Mouse (Mus musculus) ovary, postnatal 14 days (tissue): ENCODE measurements at regions not wholly inside any gene's neighbourhood (a gene's known extent, or its start where the extent isn't known, plus 50 kb on each side); places are given as distances from the start of the nearest gene placed in this dataset.

Source experiments
- DNase-seq: peaks from one replicate; pipeline ENCODE4 v3.0.0; 2022; ENCODE audit warnings: low spot score

DNA sequence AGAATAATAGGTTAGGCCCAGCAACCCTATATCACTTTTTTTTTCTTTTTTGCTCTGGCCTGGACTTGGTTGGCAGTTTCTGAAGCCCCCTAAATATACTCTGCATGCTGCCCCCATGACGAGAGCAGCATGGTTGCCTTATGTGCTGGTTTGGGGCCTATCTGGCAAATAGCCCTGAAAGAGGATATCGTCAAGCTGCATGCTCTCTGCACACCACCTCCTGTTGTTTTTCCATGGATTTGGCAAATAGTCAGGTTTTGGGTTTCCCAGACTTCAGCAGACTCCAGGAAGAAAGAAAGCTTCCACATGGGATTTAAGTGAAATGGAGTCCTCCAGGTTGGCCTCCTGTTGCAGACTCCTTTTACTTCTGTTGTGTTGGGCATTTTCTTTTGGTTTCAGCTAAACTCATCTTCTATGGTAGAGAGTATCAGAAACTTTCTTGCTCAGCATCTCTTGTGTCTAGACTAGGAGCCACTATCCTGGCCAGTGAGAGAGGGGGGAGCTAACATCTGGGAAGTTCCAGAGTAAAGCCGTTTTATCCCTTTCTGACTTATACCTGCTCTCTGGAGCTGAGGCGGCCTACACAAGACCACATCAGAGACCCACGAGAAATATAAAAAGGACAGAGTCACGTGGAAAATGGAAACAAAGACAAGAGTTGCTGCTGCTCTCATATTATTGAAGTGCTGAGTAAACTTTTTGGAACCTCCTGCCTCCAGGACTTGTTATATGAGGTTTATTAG lies 140.4 kb upstream of the Egfl6 start:
- DNase-seq: no peak

DNA sequence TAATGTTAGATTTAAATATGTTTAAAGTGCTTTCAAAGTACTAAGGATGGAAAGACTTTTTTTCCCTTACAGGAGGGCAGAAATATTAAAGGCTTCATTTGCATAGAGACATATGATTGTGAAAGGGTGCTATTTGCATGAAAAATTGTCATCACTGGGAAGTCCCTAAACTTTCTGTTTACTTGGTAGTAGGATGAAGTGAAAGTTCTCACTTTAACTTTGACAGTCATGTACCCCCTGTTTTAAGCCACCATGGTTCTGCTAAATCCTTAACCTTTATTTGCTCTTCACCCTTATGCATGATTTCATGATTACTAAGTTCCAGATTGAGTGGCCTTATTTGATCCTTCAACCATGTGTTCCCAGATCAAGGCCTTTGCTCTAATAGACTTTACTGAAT lies 132.6 kb upstream of the Egfl6 start:
- DNase-seq: no peak

DNA sequence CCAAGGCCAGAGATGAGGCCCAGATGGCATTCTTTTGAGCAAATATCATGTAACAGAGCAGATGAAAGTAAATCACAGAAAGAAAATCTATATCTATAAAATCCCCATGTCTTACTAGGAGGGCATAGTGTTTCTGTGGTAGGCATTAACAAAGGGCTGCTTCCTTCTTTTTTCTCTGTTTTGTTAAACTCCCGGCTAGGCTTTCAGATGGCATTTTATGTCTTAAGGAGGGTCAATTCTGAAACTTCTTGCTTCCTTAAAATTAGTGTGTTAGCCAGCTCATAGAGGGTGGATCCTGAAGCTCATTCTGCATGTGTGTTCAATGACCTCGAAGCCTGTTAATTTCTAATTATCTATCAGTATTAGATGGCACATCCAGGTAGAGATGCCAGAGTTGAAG lies 123.8 kb upstream of the Egfl6 start:
- no peak for DNase-seq

DNA sequence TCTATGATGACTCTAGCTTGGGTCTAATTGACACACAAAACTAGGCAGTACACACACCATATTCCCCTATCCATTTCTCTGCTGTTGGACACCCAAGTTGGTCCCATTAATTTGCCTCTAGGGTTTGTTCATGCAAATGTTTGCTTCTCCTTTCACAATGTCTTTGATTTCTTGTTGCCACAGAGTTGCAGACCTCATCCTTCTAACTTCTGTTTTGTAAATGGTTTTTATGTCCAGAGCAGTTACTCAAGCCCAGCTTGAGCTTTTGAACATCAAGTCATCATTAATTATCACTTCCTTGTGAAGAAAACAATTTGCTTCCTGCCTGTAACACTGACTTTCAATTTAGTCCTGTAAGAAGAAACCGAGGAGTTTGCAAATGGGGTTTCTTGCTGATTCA lies 122.6 kb upstream of the Egfl6 start:
- DNase-seq: no peak

DNA sequence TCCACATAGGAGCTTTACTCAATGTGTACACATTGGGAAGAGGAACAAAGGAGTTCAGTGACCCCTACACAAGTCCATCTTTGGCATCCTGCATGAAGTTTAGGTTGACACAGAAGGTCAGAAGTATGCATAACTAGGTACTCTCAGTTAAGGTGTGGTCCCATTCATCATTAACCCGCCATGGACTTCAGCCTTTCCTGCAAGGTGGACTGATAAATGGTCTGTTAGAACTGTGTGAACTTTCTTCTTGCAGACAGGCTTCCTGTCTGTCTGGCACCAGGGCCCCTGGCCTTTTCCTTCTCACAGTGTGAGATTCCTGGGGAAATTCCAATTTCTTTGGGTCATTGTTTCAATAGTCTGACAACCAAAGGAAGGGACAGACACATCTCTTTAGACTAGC lies 121.5 kb upstream of the Egfl6 start:
- no peak for DNase-seq

DNA sequence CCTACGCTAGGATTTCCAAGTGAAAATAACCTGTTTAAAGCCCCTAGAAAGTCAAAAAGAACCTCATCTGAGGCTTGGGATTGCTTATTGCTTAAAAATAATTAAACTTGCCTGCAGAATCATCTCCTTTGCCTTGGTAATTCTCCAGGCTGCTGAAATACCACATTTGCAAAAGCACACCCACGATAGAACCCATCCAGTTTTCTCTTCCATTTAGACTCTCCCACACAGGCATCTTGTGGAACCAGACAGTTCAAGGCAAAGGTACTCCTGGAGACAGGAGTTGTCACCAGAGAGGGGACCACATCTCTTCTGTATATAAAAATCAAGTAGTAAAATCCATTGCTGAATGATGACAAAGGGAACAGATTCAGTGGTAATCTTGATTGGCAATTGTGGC lies 118.8 kb upstream of the Egfl6 start:
- no peak for DNase-seq

DNA sequence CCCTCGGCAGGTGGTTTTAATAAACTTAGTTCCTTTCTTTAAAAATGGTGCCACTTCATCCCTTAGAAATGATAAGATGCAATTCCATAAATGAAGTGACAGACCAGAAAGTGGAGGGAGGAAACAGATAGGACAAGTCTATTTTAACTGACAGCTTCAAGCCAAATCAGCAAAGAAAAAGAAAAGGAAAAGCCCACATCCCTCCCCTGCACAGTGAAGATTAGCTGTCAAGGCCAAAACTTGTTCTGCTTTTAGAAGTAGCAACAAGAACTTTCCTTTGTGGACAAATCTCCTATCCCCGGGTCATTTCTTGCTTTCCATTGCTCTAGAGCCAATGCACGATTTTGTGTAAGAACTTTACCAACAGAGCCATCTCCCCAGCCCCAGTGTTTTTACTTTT lies 108.7 kb upstream of the Egfl6 start:
- no peak for DNase-seq

DNA sequence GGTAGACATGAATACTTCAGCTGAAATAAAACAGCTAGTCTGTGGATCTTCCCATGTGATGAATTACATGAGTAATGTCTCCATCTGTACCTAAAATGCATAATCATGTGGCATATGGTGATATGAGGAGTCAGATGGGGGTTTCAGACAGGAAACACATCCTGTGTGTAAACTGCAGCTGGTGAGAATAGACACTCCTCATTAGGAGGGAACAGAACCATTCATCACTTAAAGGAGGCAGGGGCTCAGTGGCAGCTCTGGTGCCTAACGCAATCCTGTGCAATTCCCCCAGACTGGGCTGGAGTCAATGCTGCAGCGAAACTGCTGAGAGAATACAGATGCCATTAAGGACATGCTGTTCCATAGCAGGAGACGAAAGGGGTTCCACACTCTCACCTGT lies 103.3 kb upstream of the Egfl6 start:
- DNase-seq: no peak

DNA sequence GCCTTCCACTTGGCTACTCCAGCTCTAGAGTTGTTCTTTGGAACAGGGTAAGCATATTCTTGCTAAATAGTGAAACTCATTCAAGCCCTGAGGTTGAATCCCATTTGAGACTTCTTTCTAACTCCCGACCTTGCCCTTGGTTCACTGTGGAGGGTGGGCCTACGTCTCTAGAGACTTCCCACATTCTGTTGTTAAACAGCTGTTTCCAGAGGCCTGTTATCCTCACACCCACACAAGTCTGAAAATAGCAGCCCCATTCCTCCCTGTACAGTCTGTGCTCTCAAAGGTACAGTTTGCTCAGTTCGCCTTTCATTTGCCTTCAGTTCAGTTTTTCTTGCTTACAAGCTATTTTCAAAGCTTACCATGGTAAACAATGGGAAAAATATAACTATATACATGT lies 87.9 kb upstream of the Egfl6 start:
- no peak for DNase-seq

DNA sequence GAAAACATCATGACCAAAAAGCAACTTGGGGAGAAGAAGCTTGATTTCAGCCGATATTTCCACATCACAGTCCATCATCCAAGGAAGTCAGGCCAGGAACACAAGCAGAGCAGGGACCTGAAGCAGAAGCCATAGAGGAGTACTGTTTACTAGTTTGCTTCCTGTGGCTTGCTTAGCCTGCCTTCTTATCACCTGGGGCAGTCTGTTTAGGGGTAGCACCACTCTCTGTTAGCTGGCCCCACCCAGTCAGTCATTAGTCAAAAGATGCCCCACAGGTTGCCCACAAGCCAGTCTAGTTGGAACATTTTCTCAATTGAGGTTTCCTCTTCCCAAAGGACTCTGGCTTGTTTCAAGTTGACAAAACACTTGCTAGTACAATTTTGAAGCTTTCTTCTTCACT lies 87.1 kb upstream of the Egfl6 start:
- DNase-seq: no peak

DNA sequence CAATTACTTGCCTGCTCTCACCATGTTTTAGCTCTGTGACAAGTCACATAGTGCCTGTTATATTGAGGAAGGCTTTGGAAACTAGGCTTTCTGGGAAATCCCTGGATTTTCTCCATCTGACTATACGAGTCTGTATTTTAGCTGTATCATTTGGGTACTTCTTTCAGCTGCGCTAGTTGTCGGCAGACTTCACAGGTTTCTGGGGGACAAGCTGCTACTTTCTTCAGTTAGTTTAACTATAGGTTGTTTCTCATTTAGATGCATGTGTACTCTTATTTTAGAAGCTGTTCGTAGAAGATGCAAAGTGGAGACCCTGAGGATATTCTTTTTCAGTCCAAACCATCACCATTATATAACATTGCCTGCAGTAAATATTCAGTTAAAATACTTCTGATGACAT lies 86.3 kb upstream of the Egfl6 start:
- DNase-seq: no peak

DNA sequence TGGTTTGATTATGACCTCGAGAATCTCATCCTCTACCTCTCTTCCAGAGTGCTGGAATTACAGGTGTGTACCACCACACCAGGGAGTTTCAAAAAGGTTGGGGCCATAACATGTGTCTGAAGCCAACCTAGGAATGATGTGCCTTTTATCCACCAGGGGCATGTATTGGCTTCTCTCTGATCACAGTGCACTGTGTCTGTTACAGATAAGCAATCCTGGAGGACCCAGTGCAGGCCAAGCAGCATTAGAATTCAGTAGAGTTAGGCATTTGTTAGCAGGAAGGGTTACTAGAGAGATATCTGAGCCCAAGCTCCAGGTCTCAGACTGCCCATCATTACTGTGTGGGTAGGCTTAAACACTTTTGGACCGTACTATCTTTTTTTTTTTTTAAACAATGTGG lies 80.8 kb upstream of the Egfl6 start:
- no peak for DNase-seq

DNA sequence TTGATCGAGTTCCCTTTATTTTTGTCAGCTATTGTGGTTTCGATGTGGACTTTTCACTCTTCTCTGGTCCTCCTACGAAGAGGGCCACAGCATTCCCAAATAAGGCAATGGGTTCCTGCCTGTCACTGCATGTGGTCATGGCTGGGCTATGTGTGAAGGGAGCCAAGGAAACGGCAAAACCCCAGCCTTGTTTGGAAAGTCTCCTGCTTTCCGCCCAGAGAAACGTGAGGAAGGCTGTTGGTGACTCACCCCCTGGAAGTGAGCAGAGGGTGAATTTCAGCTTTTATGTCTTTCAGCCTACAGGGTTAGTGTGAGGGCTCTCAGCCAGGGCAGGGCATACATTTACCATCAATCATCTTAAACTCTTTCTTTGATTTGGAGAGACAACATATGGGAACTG lies 76.3 kb upstream of the Egfl6 start:
- DNase-seq: peak; percentile 11

DNA sequence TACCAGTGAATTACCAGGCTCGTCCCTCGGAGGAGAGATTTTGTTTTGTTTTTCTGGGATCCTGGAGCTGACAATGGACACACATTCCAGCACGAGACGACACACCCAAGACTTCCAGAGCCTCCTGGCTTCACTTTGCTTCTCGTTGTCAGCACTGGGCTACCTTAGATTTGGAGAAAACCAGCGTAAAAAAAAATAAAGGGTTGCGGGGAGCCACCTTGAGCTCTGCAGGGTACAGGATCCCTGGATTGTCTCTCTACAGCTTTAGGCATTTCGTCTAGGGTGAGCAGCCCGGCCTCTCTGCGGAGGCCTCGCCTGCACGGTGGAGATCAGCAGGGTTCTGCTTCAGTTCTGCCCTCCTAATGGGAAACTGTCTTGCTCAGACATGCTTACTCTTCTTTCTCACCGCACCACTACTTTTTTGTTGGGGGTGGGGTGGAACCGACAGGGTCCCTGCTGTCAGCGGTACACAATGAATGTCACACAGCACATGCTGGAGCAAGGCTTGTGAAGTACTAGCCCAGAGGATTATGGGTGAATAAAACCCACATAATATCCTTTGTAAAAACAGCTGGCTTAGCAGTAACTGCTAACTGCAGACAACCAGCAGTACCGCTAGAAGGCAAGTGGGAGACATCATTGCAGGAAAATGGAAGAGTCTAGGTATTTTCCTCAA lies 75.7 kb upstream of the Egfl6 start:
- DNase-seq: no peak

DNA sequence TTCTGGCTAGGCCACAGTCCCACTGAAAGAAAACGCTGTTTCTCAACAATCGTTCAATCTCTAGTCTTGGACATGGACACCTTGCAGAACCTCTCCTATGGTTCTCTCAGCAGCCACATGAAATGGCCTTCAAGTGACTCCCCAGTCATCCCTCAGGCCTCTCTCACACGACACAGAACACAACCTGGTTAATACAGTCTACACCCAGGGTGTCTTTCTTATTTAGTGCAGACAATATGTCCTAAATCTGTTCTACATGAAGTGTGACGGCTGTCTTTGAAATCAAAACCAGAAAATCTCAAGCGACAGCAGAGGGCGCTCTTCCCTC lies 75.2 kb upstream of the Egfl6 start:
- DNase-seq: peak; percentile 43

DNA sequence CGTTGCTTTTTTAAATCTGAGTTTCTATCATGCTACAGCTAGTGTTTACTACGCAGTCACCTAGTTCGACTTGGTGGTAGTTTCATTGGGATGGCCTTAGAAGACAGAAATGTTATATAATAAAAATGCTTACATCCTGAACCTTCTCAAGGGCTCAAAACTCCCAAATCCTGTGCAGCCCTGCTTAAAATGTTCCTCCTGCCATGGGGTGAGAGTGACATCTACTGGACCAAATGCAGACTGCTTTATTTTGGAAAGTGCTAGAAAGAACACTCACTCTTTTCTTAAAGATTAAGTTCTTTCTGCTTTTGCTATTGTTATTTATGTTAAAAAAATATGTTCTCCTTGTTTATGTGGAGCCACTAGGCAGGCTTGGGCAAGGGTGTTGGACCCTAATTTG lies 66.9 kb upstream of the Egfl6 start:
- DNase-seq: peak; percentile 21

DNA sequence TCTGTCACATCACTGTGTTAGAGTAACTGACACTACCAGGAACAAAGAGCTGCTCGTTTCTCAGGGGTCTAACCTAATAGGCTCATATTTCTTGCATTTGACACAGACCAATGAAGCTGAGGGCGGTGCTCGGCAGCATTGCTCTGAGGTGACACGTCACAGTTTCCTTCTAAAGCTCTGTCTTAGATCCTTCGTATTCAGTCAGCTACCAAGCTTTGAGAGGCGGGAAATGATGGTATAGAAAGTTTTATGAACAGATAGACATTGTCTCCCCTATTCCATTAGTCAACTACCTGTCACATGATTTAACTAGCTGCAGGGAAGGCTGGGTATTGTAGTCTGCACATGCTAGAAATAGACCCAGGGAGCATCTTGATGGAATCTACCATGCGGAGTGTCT lies 60.2 kb upstream of the Egfl6 start:
- DNase-seq: no peak

DNA sequence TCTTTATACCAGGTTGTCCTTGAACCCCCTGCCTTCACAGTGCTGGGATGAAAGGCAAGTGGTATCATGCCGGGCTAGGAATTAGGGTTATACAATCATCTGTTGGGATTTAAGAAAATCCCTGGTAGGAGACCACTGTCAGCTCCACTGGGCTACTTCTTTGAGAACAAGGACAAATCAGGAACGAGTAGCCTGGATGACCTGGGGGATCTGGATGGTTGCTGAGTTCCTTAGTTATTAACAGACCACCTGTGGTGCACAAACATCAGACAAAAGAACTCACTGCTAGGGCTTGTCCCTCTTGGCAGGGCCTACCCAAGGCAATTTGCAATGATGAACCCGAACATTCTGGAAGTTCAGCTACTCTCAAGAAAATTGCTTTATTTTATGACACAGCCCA lies 55.7 kb upstream of the Egfl6 start:
- no peak for DNase-seq

DNA sequence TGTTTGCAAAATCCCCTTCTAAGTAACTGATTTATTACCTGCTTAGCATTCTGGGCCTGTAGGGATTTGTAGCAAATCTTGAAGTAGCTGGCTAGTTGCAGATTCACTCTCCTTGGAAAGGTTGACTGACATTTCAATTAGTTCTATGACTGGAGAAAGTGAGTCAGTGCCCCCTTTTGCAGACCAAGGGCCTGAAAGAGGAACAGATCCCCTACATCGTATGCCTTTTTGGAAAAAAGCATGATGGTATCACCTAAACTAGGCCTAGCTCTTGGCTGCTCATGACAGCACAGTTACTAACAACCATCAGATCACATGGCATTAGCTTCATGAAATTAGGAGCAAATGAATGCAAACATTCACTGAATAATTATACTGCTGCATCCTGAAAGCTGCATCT lies 54.7 kb upstream of the Egfl6 start:
- DNase-seq: no peak
